Mouse (Mus musculus) neural tube, embryonic 14.5 days (tissue): ENCODE data around the gene Olfr412. TPM values are rescaled to one million over a fixed set of nuclear protein-coding genes. Genes with fewer than 3 reads are reported as not detected.
A peak's percentile ranks its signal among the peaks of the same experiment; 100 is the strongest.

Experiments
- ATAC-seq: fragments of 200-750 bp; cut with Nextera tagmentation; 2 replicates; pipeline ENCODE4 v1.8.0; 2017; ENCODE audit warnings: low read depth, mild to moderate bottlenecking, moderate TSS enrichment, moderate library complexity
- H3K27ac ChIP-seq: fragments of 300-500 bp; sonication (generic); 2 replicates; pipeline ENCODE4 v1.5.1; 2014; ENCODE audit warnings: low read depth, mild to moderate bottlenecking, control low read depth, low read length, moderate library complexity, mixed read lengths
- H3K27me3 ChIP-seq: fragments of 300-500 bp; sonication (generic); 2 replicates; pipeline ENCODE4 v1.6.1; 2014; ENCODE audit warnings: low read length; ENCODE audit not compliant: control insufficient read depth, insufficient read depth
- H3K36me3 ChIP-seq: fragments of 300-500 bp; sonication (generic); 2 replicates; pipeline ENCODE4 v1.6.1; 2014; ENCODE audit warnings: low read length, mixed read lengths; ENCODE audit not compliant: control insufficient read depth, insufficient read depth
- H3K4me1 ChIP-seq: fragments of 300-500 bp; sonication (generic); 2 replicates; pipeline ENCODE4 v1.6.1; 2014; ENCODE audit warnings: low read length; ENCODE audit not compliant: control insufficient read depth, insufficient read depth
- H3K4me2 ChIP-seq: fragments of 300-500 bp; sonication (generic); 2 replicates; pipeline ENCODE4 v1.6.1; 2014; ENCODE audit warnings: mild to moderate bottlenecking, low read depth, low read length, control low read depth
- H3K4me3 ChIP-seq: fragments of 300-500 bp; sonication (generic); 2 replicates; pipeline ENCODE4 v1.5.1; 2014; ENCODE audit warnings: low read depth, low read length, control low read depth, mixed read lengths
- H3K9ac ChIP-seq: fragments of 300-500 bp; sonication (generic); replicated peaks from 2 replicates; pipeline ENCODE4 v1.6.1; 2014; ENCODE audit warnings: low read depth, mild to moderate bottlenecking, control low read depth, low read length, mixed read lengths
- H3K9me3 ChIP-seq: fragments of 300-500 bp; sonication (generic); 2 replicates; pipeline ENCODE4 v1.6.1; 2016; ENCODE audit warnings: low read length; ENCODE audit not compliant: control insufficient read depth
- WGBS: fragments of 180-500 bp; shearing (Covaris S2); extraction: QIAGEN DNeasy Blood & Tissue Kit; methylation state at CpG from one replicate; pipeline ENCODE4 v1.1.7; 2014; 5-methylcytosine and 5-hydroxymethylcytosine counted together
- polyA plus RNA-seq: library from polyadenylated mRNA; unstranded; fragments of >200 nt; fragmentation: Nextera tagmentation; extraction: Ambion mirVana; gene quantifications from 2 replicates; pipeline ENCODE4 v1.2.1, GENCODE M21; 2014

The Olfr412 gene
- polyA plus RNA-seq, 1 experiment from 2014 or later, result not detected

- H3K4me3 ChIP-seq, result no peak overlapping the region
- ATAC-seq, result peak; percentile 32; the same call in 1 of the 2 replicates
- H3K9ac ChIP-seq, result no peak overlapping the region
- peaks cover 8% of the 10 kb centered on the region; the same call in 1 of the 2 replicates for H3K4me1 ChIP-seq
- H3K9me3 ChIP-seq, result no peaks in the 10 kb centered on the region
- WGBS, result 72% methylated on average over 5 of the region's 5 CpGs
- no peak overlapping the region for H3K4me2 ChIP-seq
- peak overlapping the region; percentile 13; the same call in 1 of the 2 replicates for H3K27ac ChIP-seq
- H3K27me3 ChIP-seq, result no peaks in the 10 kb centered on the region
- H3K36me3 ChIP-seq, result no peaks in the 10 kb centered on the region
These were observed 47.5 kb downstream of the Olfr412 start for GRCm38 (mm10) chr11:74409447-74409754.

GRCm38 (mm10) chr11:74409757-74410174 is 47.9 kb downstream of the Olfr412 start:
- no peaks in the 10 kb centered on the region for H3K9me3 ChIP-seq
- WGBS, result 48% methylated on average over 4 of the region's 4 CpGs
- peaks cover 8% of the 10 kb centered on the region; the same call in 1 of the 2 replicates for H3K4me1 ChIP-seq
- H3K4me2 ChIP-seq, result no peak overlapping the region
- ATAC-seq, result peak; percentile 13; the same call in 1 of the 2 replicates
- no peak overlapping the region for H3K9ac ChIP-seq
- no peaks in the 10 kb centered on the region for H3K27me3 ChIP-seq
- H3K4me3 ChIP-seq, result no peak overlapping the region
- H3K36me3 ChIP-seq, result no peaks in the 10 kb centered on the region
- peak overlapping the region; percentile 13; the same call in 1 of the 2 replicates for H3K27ac ChIP-seq

DNA sequence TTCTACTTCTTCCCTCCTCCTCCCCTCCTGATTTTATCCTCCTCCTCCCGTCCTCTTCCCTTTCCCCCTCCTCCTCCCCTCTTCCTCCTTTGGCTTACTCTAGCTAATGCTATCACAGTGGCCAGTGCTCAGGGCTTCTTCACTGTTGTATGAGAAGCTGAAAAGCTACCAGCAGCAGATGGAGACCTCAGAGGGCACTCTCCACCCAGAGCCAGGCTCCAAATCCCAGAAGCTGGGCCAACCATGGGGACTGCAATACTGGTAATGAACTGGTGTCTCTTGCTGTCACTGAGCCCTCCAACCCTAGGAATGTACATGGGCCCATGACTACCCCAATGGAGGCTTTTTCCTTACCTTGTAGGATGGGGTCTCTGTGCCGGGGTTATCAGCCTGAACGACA is 50.1 kb downstream of the Olfr412 start:
- Histone ChIP-seq H3K27me3 (no peaks in the 10 kb centered on the region), H3K27ac (no peak overlapping the region), H3K36me3 (no peaks in the 10 kb centered on the region), H3K4me1 (peaks cover 8% of the 10 kb centered on the region; the same call in 1 of the 2 replicates), H3K9ac (no peak overlapping the region), H3K9me3 (no peaks in the 10 kb centered on the region), H3K4me3 (no peak overlapping the region), H3K4me2 (no peak overlapping the region)
- no peak for ATAC-seq
- 74% methylated on average over 3 of the region's 3 CpGs for WGBS

- Histone ChIP-seq H3K4me1 (peaks cover 8% of the 10 kb centered on the region; the same call in 1 of the 2 replicates), H3K9me3 (no peaks in the 10 kb centered on the region), H3K4me2 (no peak overlapping the region), H3K4me3 (no peak overlapping the region), H3K27me3 (no peaks in the 10 kb centered on the region), H3K36me3 (no peaks in the 10 kb centered on the region), H3K27ac (no peak overlapping the region), H3K9ac (no peak overlapping the region)
- no peak for ATAC-seq
- 59% methylated on average over 3 of the region's 3 CpGs for WGBS
These were observed 50.6 kb downstream of the Olfr412 start for GRCm38 (mm10) chr11:74412462-74412861.

DNA sequence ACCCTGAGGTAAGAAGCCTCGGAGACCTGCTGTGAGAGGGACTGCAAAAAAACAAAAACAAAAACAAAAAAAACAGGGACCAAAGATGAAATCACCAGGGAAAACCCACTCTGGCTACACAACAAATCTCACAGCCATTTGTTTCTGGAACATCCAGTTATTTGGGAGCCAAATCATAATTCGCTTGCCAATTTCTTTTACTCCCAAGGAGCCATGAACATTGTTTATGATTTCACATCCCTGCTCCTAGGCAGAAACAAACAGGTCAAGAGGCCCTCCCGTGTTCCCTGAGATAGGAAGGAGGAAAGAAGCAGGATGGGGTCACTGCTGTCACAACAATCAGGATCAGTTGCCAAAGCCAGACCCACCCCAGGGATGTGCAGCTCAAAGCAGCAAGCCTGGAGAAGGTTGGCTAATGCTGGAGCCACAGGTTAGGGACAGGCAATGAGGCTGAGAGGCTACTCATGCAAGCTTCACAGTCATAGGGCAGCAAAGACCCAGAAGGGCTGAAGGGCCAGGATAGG is 51.6 kb downstream of the Olfr412 start:
- no peak overlapping the region for H3K4me3 ChIP-seq
- no peaks in the 10 kb centered on the region for H3K36me3 ChIP-seq
- H3K27me3 ChIP-seq, result no peaks in the 10 kb centered on the region
- no peak overlapping the region for H3K9ac ChIP-seq
- H3K27ac ChIP-seq, result no peak overlapping the region
- H3K9me3 ChIP-seq, result no peaks in the 10 kb centered on the region
- ATAC-seq, result no peak
- peaks cover 8% of the 10 kb centered on the region; the same call in 1 of the 2 replicates for H3K4me1 ChIP-seq
- 74% methylated on average over 3 of the region's 3 CpGs for WGBS
- no peak overlapping the region for H3K4me2 ChIP-seq

GRCm38 (mm10) chr11:74414112-74414511 is 52.2 kb downstream of the Olfr412 start:
- Histone ChIP-seq H3K4me2 (no peak overlapping the region), H3K27me3 (no peaks in the 10 kb centered on the region), H3K36me3 (no peaks in the 10 kb centered on the region), H3K9ac (no peak overlapping the region), H3K9me3 (no peaks in the 10 kb centered on the region), H3K4me1 (peaks cover 3% of the 10 kb centered on the region; the same call in 1 of the 2 replicates), H3K4me3 (no peak overlapping the region), H3K27ac (no peak overlapping the region)
- no peak for ATAC-seq
- WGBS, result 81% methylated on average over 9 of the region's 9 CpGs

GRCm38 (mm10) chr11:74415736-74416135 is 53.9 kb downstream of the Olfr412 start:
- Histone ChIP-seq H3K27me3 (no peaks in the 10 kb centered on the region), H3K9me3 (no peaks in the 10 kb centered on the region), H3K9ac (no peak overlapping the region), H3K4me1 (no peaks in the 10 kb centered on the region), H3K4me3 (no peak overlapping the region), H3K36me3 (no peaks in the 10 kb centered on the region), H3K4me2 (no peak overlapping the region), H3K27ac (no peak overlapping the region)
- ATAC-seq, result no peak
- WGBS, result 68% methylated on average over 12 of the region's 12 CpGs

Other genes with a start within 250 kb of the Olfr412 start
- not detected in 2 replicates for gene Olfr401, start 248.4 kb upstream of the Olfr412 start, polyA plus RNA-seq
- not detected in 2 replicates for gene Olfr402, start 208.5 kb upstream of the Olfr412 start, polyA plus RNA-seq
- not detected in 2 replicates for gene Olfr403, start 175.8 kb upstream of the Olfr412 start, polyA plus RNA-seq
- gene Olfr43, start 150.7 kb upstream of the Olfr412 start, polyA plus RNA-seq, result not detected in 2 replicates
- gene Olfr406, start 102.3 kb upstream of the Olfr412 start, polyA plus RNA-seq, result not detected in 2 replicates
- not detected in 2 replicates for gene Olfr59, start 78.3 kb upstream of the Olfr412 start, polyA plus RNA-seq
- not detected in 2 replicates for gene Olfr410, start 24.0 kb upstream of the Olfr412 start, polyA plus RNA-seq
- not detected in 2 replicates for gene Olfr411, start 9.4 kb upstream of the Olfr412 start, polyA plus RNA-seq
- gene Rap1gap2, start 248.8 kb downstream of the Olfr412 start, polyA plus RNA-seq, result 9.9 and 12.7 TPM in 2 replicates